Mouse (Mus musculus): ENCODE measurements around the gene Ap1g2.

DNA sequence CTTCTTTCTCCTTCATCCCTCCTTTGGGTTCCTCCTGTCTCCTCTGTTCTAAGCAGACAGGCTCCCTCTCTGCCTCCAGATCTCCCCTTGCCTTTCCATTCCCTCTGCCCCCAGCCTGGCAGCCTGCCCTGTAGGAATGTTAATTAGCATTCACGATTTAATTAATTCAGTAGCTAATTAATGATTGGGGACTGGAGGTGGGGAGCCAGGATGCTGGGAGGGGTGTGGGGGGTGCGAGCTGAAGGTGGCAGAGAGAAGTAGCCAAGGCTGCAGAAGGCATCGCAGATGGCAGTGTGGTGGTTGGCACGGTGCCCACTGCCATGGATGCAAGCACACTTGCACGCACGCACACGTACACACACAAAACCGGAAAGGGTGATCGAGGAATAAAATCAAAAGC is 53.9 kb downstream of the Ap1g2 start:
- TF ChIP-seq POLR2A (IDR thresholded peaks at IDR 0.05; ENCODE audit: borderline replicate concordance, control insufficient read depth, low read depth, low read length) (peak; percentile 21; the same call in 1 of the 2 replicates), CTCF (IDR thresholded peaks at IDR 0.05; ENCODE audit: control insufficient read depth, insufficient read depth, low read length) (no peak)

All from bone marrow, adult 2 months (tissue).